Mouse (Mus musculus): Measurements from ENCODE around the gene Zbed6.

DNA sequence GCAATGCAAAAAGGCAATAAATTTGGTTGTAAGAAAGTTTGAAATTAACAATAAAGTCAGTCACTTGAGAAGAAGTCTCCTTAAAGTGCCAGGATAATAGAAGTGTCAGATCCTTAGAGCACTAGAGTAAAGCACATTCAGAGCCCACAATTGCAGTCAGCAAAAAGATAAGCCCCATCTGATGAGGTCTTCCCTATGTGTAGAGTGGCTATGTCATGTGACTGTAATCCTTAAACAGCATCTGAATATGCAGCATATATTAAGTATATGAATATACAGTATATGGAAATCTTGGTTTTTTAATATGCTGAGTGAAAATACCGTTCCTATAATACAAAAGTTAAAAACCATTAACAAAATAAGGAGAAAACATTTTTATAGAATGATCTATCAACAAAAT lies 7.7 kb downstream of the Zbed6 start:
- no peak for TF ChIP-seq CTCF (IDR thresholded peaks at IDR 0.05)
- TF ChIP-seq EP300 (IDR thresholded peaks at IDR 0.05): no peak

All from lung, postnatal 0 days (tissue).